Mouse (Mus musculus) lung, adult 18-20 months (tissue): ENCODE measurements at regions not wholly inside any gene's neighbourhood (a gene's known extent, or its start where the extent isn't known, plus 50 kb on each side); places are given as distances from the start of the nearest gene placed in this dataset.

ENCODE experiments used
- DNase-seq, 2 experiments: peaks; one replicate each; pipeline ENCODE4 v3.0.0; 2022; ENCODE audit warnings: mixed read lengths in 2 of 2

- peak in 1 of 2 experiments; percentile 26 for DNase-seq
Measured at GRCm38 (mm10) chr1:69470614-69471250, 216.3 kb downstream of the Ikzf2 start.

GRCm38 (mm10) chr1:69469158-69469901 lies 217.7 kb downstream of the Ikzf2 start:
- DNase-seq = no peak

- DNase-seq = no peak
Measured at GRCm38 (mm10) chr1:69466534-69467275, 220.3 kb downstream of the Ikzf2 start.

DNA sequence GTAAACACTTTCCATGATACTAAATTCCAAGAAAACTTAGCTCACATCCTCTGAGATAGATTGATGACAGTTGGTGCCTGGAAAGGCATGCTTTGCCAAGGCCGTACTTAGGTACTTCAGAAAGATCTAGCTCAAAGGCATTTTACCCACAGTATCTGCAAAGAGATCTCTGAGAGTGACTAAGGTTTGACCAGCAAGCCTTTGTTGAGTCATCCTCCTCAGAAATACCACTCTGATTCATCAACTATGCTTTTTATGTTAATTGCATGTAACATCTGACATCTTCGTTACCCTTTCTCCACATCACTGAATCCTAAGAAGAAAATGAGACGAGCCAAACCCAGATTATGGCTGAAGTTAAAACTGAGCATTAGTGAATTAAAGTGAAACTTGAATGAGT lies 225.9 kb downstream of the Ikzf2 start:
- no peak for DNase-seq

- DNase-seq = no peak
Measured at GRCm38 (mm10) chr1:69459899-69460298, 227.1 kb downstream of the Ikzf2 start.

- no peak for DNase-seq
Measured at GRCm38 (mm10) chr1:69457471-69457870, 229.6 kb downstream of the Ikzf2 start.

DNA sequence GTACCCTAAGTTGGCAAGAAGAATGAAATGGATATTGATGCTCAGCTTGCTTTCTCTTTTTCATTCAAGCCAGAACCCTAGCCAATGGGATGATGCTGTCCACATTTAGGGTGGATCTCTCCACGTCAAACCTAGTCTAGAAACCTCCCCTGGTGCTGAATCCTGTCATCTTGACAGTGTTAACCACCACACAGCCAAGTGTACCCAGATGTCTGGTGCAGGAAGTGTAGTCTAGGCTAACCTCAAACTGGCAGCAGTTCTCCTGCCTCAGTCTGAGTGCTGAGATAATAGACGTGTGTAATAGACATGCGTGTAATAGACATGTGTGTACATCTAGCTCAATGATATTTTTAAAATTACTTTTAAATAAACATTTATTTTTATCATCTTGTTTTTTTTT lies 233.1 kb downstream of the Ikzf2 start:
- no peak for DNase-seq

GRCm38 (mm10) chr1:69452910-69453309 lies 234.1 kb downstream of the Ikzf2 start:
- DNase-seq = no peak

DNA sequence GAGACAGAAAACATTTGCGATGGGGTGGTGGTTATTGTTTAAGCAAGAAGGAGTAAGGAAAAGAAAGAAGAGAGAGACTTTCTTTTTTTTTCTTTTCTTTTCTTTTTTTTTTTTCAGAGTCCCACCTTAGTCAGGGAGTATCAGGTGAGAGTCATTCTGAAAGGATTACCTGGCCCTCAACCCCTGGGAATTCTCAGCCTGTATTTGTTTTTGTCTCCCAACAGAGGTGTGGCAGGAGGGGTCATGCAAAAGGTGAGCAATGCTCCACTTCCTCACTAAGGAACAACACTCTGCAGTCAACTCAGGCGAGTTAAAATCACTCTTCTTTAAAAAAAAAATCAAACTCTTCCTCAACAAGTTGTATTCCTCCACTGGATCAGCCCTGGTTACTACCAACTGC lies 236.6 kb downstream of the Ikzf2 start:
- DNase-seq = no peak

- DNase-seq = peak in 1 of 2 experiments; percentile 11
Measured at GRCm38 (mm10) chr1:69447276-69447675, 239.8 kb downstream of the Ikzf2 start.

DNA sequence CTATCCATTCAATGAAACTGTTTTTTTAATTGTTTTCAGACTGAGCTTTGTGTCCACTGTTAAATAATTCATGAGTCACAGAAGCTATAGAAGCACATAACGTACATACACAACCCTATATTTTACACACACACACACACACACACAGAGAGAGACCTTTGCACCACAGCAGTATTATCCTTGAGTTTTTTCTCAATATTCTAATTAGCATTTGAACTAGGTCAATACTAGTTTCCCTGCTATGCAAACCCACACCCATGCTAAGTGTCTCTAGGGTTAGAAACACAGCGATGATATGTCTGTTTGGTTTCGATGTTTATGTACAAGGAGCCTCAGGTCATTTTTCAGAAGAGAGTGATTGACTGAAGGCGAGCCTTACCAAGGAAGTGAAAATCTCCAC lies 242.3 kb downstream of the Ikzf2 start:
- DNase-seq = no peak

- DNase-seq = no peak
Measured at GRCm38 (mm10) chr1:69443466-69443865, 243.6 kb downstream of the Ikzf2 start.

DNA sequence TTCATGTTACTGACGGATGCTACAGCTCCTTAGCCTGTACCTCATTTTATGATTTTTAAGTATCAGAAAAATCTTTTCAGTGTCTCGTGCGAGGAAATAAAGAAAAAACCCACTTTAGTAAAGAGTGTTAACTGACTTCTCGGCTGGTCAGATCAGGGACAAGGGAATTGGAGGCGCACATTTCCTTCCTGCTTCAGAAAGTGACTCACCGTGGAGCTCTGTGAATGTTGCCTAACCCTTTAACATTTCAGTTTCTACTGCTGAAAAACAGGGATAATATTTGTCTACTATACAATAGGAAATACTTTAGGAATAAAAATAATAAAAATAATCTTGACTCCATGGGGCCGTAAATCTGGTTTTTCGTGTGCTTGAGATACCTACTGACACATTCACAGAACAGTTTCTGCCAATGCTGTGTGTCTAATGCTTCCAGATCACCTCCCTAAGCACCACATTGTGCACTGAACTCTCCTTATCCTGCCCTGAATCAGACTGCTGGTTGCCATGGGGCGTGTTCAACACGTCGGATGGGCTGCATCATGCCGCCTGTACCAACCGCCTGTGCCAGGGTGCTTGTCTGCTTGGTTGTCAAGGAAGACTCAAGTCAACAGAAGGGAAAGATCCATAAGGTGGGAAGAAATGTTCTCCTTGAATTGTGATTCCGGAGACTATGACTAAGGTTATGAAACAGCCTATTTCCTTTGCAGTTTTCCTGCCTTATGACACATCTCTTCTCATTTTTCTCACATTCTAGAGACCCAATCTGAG lies 246.3 kb downstream of the Ikzf2 start:
- no peak for DNase-seq

GRCm38 (mm10) chr1:69437042-69437441 lies 250.0 kb downstream of the Ikzf2 start:
- DNase-seq = no peak

DNA sequence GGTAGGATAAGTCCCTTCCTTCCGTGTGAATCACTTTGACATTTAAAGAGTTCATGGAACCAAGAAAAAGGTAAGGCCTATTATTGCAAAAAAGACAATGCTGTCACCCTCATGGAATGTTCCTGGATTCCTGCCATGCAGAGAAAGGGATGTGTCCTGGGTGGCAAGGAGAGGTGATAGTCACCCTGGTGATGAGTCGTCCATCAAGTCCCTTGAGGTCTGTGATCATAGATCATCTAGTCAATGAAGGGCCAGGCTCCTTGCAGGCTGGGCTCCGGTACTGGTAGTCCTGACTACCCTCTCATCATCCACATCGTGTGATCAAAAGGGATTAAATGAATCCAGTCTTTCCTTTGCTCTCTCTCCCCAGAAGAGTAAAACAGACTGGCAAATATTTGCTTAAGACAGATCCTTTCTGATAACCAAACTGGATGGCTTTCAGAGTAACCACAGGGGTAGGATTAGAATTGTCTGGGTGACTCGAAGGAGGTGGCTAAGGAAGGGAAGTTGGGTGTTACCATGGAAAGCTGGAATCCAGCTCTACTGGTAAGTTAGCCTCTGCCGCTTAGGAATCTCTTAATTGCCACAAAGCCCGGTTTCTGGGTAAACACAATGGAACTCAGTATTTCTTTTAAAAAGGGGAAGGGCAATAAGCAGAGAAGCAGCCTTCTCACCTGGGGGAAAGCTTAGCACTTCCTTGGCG lies 253.2 kb downstream of the Ikzf2 start:
- DNase-seq = no peak

DNA sequence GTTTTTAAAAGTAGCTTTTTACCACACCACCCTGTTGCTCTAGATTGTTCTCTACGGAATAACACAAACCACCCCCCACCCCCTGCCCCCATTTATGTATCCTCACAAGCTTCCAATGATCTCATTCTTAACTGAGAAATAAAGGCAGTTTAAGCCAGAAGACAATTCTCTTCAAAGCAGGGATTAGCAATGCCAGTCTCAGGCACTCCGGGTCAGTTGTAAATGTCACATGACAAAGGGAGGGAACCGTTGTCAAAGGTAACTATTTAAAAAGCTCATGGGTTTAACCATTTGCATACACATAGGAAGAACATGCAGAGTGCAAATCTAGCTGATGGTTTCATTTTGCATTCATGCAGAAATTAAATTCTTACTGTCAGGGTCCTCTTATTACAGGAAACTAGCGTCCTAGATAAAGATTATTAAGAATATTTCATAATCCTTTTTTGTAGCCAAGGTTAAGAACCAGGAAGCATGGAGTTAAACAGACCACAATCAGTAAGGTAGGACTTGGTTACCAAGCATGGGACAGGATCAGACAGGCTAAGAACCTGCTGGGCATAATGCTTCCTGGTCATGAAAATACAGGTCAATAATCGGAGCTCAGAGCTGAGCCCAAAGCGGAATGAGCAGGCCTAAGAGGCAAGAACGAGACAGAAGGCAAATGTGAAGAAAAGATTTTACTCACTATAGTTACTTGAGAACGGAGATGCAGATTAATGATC lies 256.2 kb downstream of the Ikzf2 start:
- no peak for DNase-seq

DNA sequence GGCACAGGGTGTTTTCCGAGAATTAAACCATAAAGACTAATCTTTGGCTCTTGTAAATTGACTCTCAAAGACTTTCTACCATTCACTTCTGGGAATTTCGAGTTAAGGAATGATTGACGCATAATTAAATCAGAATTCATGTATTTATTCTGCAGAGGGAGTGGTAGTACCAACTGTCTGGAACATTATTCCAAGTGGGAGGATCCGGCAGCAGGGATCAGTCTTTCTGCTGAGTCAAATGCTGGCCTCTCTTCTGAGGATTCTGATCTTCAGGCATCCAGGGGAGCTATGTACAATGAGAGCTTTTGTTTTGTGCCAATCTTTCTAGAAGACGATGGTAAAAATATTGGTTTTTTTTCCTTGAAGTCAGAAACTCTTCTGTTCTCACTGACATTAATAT lies 257.4 kb downstream of the Ikzf2 start:
- DNase-seq = no peak

DNA sequence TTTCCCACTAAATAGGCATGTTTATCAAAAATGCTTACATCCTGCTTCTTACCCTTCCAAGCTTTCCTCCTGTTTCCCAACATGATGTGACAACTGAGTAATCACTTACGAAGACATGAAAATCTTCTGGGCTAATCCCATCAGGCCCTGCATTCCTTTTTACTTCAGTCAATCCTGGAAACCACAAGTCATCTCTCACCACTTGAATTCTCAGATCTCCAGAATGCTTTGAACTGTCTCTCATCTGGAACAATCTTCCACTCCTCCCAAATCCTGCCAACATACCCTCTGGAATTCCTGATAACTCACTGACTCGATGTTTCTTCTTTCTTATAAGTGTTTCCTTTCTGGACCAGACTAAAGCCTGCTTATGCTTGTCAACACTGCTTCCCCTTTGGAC lies 289.4 kb downstream of the Ikzf2 start:
- DNase-seq = no peak

GRCm38 (mm10) chr1:69382374-69382773 lies 274.5 kb upstream of the Erbb4 start:
- DNase-seq = no peak

- no peak for DNase-seq
Measured at GRCm38 (mm10) chr1:69379741-69380140, 271.9 kb upstream of the Erbb4 start.

DNA sequence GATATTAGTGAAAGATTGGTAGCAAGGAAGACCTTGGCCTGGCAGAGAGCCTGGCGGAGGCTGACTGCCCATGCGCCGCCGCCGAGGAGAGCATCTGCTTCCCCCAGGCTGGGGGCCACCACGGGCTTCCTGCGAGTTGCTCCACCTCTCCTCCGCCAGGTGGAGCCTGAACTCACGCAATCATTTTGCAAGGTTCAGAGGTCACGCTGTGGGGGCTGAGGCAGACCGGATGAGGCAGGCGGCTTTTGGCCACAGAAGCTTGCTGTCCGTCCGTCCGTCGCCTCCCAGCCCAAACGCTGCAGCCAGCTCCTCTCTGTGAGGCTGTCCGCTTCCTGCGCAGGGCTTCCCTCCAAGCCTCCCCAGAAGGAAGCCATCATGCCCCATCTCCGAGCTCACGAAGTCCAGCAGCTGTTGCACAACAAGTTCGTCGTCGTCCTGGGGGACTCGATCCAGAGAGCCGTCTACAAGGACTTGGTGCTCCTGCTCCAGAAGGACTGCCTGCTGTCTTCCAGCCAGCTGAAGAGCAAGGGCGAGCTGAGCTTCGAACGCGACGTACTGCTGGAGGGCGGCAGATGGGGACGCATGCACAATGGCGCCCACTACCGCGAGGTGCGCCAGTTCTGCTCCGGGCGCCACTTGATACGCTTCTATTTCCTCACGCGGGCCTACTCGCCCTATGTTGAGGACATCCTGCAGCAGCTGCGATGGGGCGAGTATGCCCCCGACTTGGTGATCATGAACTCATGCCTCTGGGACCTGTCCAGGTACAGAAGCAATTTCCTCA lies 269.3 kb upstream of the Erbb4 start:
- DNase-seq = no peak
